Comparison of ENCODE assay signal across 8 mouse cellular contexts in the genomic region with DNA sequence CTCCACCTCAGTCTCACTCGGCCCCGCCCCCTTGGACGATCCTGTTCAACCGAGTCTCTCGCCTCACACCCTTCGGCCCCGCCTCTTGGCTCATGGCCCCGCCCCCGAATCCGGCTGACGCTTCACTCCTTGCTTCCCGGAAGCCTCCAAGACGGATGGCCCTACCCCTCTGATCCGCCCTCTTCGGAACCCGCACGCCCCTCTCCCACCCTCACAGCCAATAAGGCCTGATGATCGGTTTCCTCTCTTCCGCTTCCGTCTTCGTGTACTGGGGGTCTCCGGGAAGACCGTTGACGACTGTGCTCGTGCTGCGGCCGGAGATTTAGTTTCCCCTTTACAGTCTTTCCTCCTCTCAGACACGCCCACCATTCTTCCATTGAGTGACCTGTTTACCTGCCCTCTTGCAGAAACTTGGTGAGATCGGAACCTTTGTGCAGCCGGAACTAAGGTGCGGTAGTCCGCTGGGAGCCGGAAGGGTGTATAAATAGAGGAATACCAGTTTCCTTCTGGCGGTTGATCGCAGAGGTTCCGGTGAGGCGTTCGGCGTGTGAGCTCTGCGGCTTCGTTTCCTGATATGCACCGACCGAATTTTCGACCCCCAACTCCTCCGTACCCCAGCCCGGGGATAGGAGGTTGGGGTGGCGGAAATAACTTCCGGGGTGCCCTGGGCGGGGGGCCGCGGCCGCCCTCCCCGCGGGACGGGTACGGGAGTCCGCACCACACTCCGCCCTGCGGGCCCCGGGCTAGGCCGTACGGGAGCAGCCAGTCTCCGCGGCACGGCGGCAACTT. TPM values are rescaled to one million over a fixed set of nuclear protein-coding genes. Genes with fewer than 3 reads are reported as not detected.
DNase-seq lines count a peak whose midpoint lies in the region; ATAC-seq and TF ChIP-seq lines count a peak whose summit lies in the region.

A gene (plus strand): TSS at position 282 of the 789 bp plus-strand sequence.
A gene (minus strand): TSS at position 643 of the 789 bp plus-strand sequence.

- H3K4me3 ChIP-seq in bone marrow macrophage, adult 2 months (ENCODE audit: insufficient read depth, low read length): peak within 1 kb of the TSS; percentile 96
- H3K4me3 ChIP-seq in embryonic fibroblast, embryonic 13.5 days (ENCODE audit: insufficient read depth, low read length): peak within 1 kb of the TSS; percentile 87
- H3K4me3 ChIP-seq in kidney, embryonic 14.5 days (ENCODE audit: low read length): peak within 1 kb of the TSS; percentile 62
- peak within 1 kb of the TSS; percentile 73 for H3K4me3 ChIP-seq in limb, embryonic 15.5 days

- peaks cover 4% of the 10 kb centered on the region for H3K4me1 ChIP-seq in bone marrow macrophage, adult 2 months (ENCODE audit: control insufficient read depth, insufficient read depth, low read length)
- H3K4me1 ChIP-seq in embryonic fibroblast, embryonic 13.5 days (ENCODE audit: control insufficient read depth, insufficient read depth, low read length): peaks cover 3% of the 10 kb centered on the region; the same call in 1 of the 2 replicates
- H3K4me1 ChIP-seq in kidney, embryonic 14.5 days (ENCODE audit: control insufficient read depth, insufficient read depth, low read length): no peaks in the 10 kb centered on the region
- peaks cover 3% of the 10 kb centered on the region; the same call in 1 of the 2 replicates for H3K4me1 ChIP-seq in limb, embryonic 15.5 days

- TF ChIP-seq POLR2A in bone marrow macrophage, adult 2 months (IDR thresholded peaks at IDR 0.05; ENCODE audit: borderline replicate concordance, low read depth, low read length): no peak
- peak; percentile 88 for TF ChIP-seq POLR2A in embryonic fibroblast, embryonic 13.5 days (IDR thresholded peaks at IDR 0.05; ENCODE audit: low read depth, low read length)

- peak within 1 kb of the TSS; percentile 81 for H3K9ac ChIP-seq in kidney, embryonic 14.5 days (ENCODE audit: low read depth, low read length)
- H3K9ac ChIP-seq in limb, embryonic 15.5 days: peak within 1 kb of the TSS; percentile 79

- H3K4me2 ChIP-seq in kidney, embryonic 14.5 days (replicated peaks; ENCODE audit: low read depth, low read length): peak within 1 kb of the TSS; percentile 81
- peak within 1 kb of the TSS; percentile 56 for H3K4me2 ChIP-seq in limb, embryonic 15.5 days

- H3K9me3 ChIP-seq in kidney, embryonic 14.5 days (ENCODE audit: control insufficient read depth, low read length): no peaks in the 10 kb centered on the region
- no peaks in the 10 kb centered on the region for H3K9me3 ChIP-seq in limb, embryonic 15.5 days

- peak within 1 kb of the TSS; percentile 97 for H3K27ac ChIP-seq in bone marrow macrophage, adult 2 months (ENCODE audit: insufficient read depth, low read depth, low read length)
- H3K27ac ChIP-seq in embryonic fibroblast, embryonic 13.5 days (ENCODE audit: insufficient read depth, low read length): peak within 1 kb of the TSS; percentile 88
- peak within 1 kb of the TSS; percentile 93 for H3K27ac ChIP-seq in kidney, embryonic 14.5 days (ENCODE audit: low read depth, low read length)
- peak within 1 kb of the TSS; percentile 92 for H3K27ac ChIP-seq in limb, embryonic 15.5 days

- peak; percentile 99 for ATAC-seq in kidney, embryonic 14.5 days (ENCODE audit: low FRiP score, low TSS enrichment)
- ATAC-seq in limb, embryonic 15.5 days (ENCODE audit: insufficient number of reproducible peaks, low FRiP score, low TSS enrichment, low read depth): peak; percentile 99

- TF ChIP-seq CTCF in bone marrow macrophage, adult 2 months (IDR thresholded peaks at IDR 0.05; ENCODE audit: low read depth, low read length): no peak
- no peak for TF ChIP-seq CTCF in embryonic fibroblast, embryonic 13.5 days (IDR thresholded peaks at IDR 0.05; ENCODE audit: borderline replicate concordance, insufficient read depth, low read length)

- peaks cover 3% of the 10 kb centered on the region; the same call in 1 of the 2 replicates for H3K36me3 ChIP-seq in kidney, embryonic 14.5 days (ENCODE audit: control insufficient read depth, insufficient read depth, low read length)
- H3K36me3 ChIP-seq in limb, embryonic 15.5 days: no peaks in the 10 kb centered on the region

- WGBS in kidney, embryonic 14.5 days: 1% methylated on average over 65 of the region's 66 CpGs
- WGBS in limb, embryonic 15.5 days: under 1% methylated on average over 66 of the region's 66 CpGs

- peak; percentile 100 for DNase-seq in A20 (ENCODE audit: low read depth, low spot score)
- DNase-seq in heart, adult 9 months (ENCODE audit: low spot score in 2 of 2): peak; percentile 100
- peak; percentile 100 for DNase-seq in monocyte, adult 2 months (ENCODE audit: low read depth in 1 of 2, low spot score in 2 of 2)
- peak; percentile 100 for DNase-seq in spleen, postnatal 36 days (ENCODE audit: low spot score in 2 of 2)

- H3K27me3 ChIP-seq in kidney, embryonic 14.5 days (ENCODE audit: control insufficient read depth, insufficient read depth, low read length): no peaks in the 10 kb centered on the region
- no peaks in the 10 kb centered on the region for H3K27me3 ChIP-seq in limb, embryonic 15.5 days

RNA-seq across cellular contexts. Expression of the first gene that starts in this region (rescaled TPM):
- polyA plus RNA-seq in bone marrow macrophage, adult 2 months (2012; ENCODE audit: insufficient read depth, insufficient read length, missing spikeins): 42.6 and 46.3 TPM in 2 replicates
- 33.0 and 34.6 TPM in 2 replicates for polyA plus RNA-seq in embryonic fibroblast, embryonic 13.5 days (2011; ENCODE audit: insufficient read length, low read depth, missing spikeins)
- polyA plus RNA-seq in kidney, embryonic 14.5 days (2014; fragmentation: Nextera tagmentation; extraction: Ambion mirVana): 66.7 and 73.3 TPM in 2 replicates
- polyA plus RNA-seq in limb, embryonic 15.5 days (2015; fragmentation: Nextera tagmentation; extraction: Ambion mirVana): 30.9 and 41.0 TPM in 2 replicates

RNA-seq across cellular contexts. Expression of the second gene that starts in this region (rescaled TPM):
- 2.4 and 3.0 TPM in 2 replicates for polyA plus RNA-seq in bone marrow macrophage, adult 2 months (2012; ENCODE audit: insufficient read depth, insufficient read length, missing spikeins)
- polyA plus RNA-seq in embryonic fibroblast, embryonic 13.5 days (2011; ENCODE audit: insufficient read length, low read depth, missing spikeins): 2.1 and 3.3 TPM in 2 replicates
- 6.3 and 6.9 TPM in 2 replicates for polyA plus RNA-seq in kidney, embryonic 14.5 days (2014; fragmentation: Nextera tagmentation; extraction: Ambion mirVana)
- polyA plus RNA-seq in limb, embryonic 15.5 days (2015; fragmentation: Nextera tagmentation; extraction: Ambion mirVana): 4.5 and 5.3 TPM in 2 replicates

Comparison
In these comparisons a context has a peak if more than half of its experiments do, and no peak if none do; other contexts are left out.
1. Peak in every context shown above with its lines: DNase-seq, ATAC-seq, H3K4me3 ChIP-seq and H3K27ac ChIP-seq.